Mouse (Mus musculus): ENCODE results near the gene Gm10718. TPM values are rescaled to one million over a fixed set of nuclear protein-coding genes. Genes with fewer than 3 reads are reported as not detected.
A peak's percentile ranks its signal among the peaks of the same experiment; 100 is the strongest.
"Not testable (repeated sequence)": the region's sequence is repeated elsewhere in the genome, so short reads cannot be mapped to it uniquely, and the experiment has no call there.

The Gm10718 gene
- total and polyA plus RNA-seq, 2 experiments from 2014 or later, result 0.27 TPM; not detected in 1

DNA sequence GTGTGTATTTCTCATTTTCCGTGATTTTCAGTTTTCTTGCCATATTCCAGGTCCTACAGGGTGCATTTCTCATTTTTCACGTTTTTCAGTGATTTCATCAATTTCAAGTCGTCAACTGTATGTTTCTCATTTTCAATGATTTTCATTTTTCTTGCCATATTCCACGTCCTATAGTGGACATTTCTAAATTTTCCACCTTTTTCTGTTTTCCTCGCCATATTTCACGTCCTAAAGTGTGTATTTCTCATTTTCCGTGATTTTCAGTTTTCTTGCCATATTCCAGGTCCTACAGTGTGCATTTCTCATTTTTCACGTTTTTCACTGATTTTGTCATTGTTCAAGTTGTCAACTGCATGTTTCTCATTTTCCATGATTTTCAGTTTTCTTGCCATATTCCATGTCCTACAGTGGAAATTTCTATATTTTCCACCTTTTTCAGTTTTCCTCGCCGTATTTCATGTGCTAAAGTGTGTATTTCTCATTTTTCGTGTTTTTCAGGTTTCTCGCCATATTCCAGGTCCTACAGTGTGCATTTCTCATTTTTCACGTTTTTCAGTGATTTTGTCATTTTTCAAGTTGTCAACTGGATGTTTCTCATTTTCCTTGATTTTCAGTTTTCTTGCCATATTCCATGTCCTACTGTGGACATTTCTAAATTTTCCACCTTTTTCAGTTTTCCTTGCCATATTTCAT lies 885 bp upstream of the Gm10718 start:
- not testable (repeated sequence) for H3K9me3 ChIP-seq (ENCODE audit: low read length); H3K36me3 ChIP-seq (ENCODE audit: insufficient read depth, low read length); H3K4me1 ChIP-seq (ENCODE audit: insufficient read depth, low read length); H3K4me3 ChIP-seq (ENCODE audit: low read depth, low read length); ATAC-seq (ENCODE audit: low FRiP score); H3K27ac ChIP-seq (ENCODE audit: low read depth, low read length); H3K9ac ChIP-seq (replicated peaks; ENCODE audit: low read length, poor library complexity, severe bottlenecking); H3K27me3 ChIP-seq (ENCODE audit: insufficient read depth, low read length); H3K4me2 ChIP-seq (ENCODE audit: low read depth, low read length, poor library complexity, severe bottlenecking)
- WGBS, result 74% methylated on average over 9 of the region's 13 CpGs
- peak; percentile 1 for DNase-seq (ENCODE audit: low spot score)

DNA sequence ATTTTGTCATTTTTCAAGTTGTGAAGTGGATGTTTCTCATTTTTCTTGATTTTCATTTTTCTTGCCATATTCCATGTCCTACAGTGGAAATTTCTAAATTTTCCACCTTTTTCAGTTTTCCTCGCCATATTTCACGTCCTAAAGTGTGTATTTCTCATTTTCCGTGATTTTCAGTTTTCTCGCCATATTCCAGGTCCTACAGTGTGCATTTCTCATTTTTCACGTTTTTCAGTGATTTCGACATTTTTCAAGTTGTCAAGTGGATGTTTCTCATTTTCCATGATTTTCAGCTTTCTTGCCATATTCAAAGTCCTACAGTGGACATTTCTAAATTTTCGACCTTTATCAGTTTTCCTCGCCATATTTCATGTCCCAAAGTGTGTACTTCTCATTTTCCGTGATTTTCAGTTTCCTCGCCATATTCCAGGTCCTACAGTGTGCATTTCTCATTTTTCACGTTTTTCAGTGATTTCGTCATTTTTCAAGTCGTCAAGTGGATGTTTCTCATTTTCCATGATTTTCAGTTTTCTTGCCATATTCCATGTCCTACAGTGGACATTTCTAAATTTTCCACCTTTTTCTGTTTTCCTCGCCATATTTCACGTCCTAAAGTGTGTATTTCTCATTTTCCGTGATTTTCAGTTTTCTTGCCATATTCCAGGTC lies 770 bp downstream of the Gm10718 start:
- DNase-seq (ENCODE audit: low spot score), result not testable (repeated sequence)

DNA sequence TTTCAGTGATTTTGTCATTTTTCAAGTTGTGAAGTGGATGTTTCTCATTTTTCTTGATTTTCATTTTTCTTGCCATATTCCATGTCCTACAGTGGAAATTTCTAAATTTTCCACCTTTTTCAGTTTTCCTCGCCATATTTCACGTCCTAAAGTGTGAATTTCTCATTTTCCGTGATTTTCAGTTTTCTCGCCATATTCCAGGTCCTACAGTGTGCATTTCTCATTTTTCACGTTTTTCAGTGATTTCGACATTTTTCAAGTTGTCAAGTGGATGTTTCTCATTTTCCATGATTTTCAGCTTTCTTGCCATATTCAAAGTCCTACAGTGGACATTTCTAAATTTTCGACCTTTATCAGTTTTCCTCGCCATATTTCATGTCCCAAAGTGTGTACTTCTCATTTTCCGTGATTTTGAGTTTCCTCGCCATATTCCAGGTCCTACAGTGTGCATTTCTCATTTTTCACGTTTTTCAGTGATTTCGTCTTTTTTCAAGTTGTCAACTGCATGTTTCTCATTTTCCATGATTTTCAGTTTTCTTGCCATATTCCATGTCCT lies 1.6 kb downstream of the Gm10718 start, which contains the start of gene Gm10717:
TSS of gene Gm10717 (plus strand) at position 506 of the 556 bp plus-strand sequence.
- DNase-seq (ENCODE audit: low spot score); H3K9me3 ChIP-seq (ENCODE audit: low read length); ATAC-seq (ENCODE audit: low FRiP score); H3K4me1 ChIP-seq (ENCODE audit: insufficient read depth, low read length); H3K36me3 ChIP-seq (ENCODE audit: insufficient read depth, low read length); H3K9ac ChIP-seq (replicated peaks; ENCODE audit: low read length, poor library complexity, severe bottlenecking); H3K4me3 ChIP-seq (ENCODE audit: low read depth, low read length); H3K27me3 ChIP-seq (ENCODE audit: insufficient read depth, low read length); H3K4me2 ChIP-seq (ENCODE audit: low read depth, low read length, poor library complexity, severe bottlenecking); H3K27ac ChIP-seq (ENCODE audit: low read depth, low read length): not testable (repeated sequence)
- 77% methylated on average over 12 of the region's 12 CpGs for WGBS

More for the DNA sequence above, 770 bp downstream of the Gm10718 start:
- 72% methylated on average over 15 of the region's 16 CpGs for WGBS
- not testable (repeated sequence) for H3K36me3 ChIP-seq (ENCODE audit: insufficient read depth, low read length); H3K4me1 ChIP-seq (ENCODE audit: insufficient read depth, low read length); H3K9ac ChIP-seq (replicated peaks; ENCODE audit: low read length, poor library complexity, severe bottlenecking); ATAC-seq (ENCODE audit: low FRiP score); H3K9me3 ChIP-seq (ENCODE audit: low read length); H3K4me3 ChIP-seq (ENCODE audit: low read depth, low read length); H3K4me2 ChIP-seq (ENCODE audit: low read depth, low read length, poor library complexity, severe bottlenecking); H3K27me3 ChIP-seq (ENCODE audit: insufficient read depth, low read length); H3K27ac ChIP-seq (ENCODE audit: low read depth, low read length)

DNA sequence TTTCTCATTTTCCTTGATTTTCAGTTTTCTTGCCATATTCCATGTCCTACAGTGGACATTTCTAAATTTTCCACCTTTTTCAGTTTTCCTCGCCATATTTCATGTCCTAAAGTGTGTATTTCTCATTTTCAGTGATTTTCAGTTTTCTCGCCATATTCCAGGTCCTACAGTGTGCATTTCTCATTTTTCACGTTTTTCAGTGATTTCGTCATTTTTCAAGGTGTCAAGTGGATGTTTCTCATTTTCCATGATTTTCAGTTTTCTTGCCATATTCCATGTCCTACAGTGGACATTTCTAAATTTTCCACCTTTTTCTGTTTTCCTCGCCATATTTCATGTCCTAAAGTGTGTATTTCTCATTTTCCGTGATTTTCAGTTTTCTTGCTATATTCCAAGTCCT lies 2.3 kb downstream of the Gm10718 start:
- 65% methylated on average over 4 of the region's 6 CpGs for WGBS
- ATAC-seq (ENCODE audit: low FRiP score); H3K4me2 ChIP-seq (ENCODE audit: low read depth, low read length, poor library complexity, severe bottlenecking); DNase-seq (ENCODE audit: low spot score); H3K9ac ChIP-seq (replicated peaks; ENCODE audit: low read length, poor library complexity, severe bottlenecking); H3K9me3 ChIP-seq (ENCODE audit: low read length); H3K4me1 ChIP-seq (ENCODE audit: insufficient read depth, low read length); H3K36me3 ChIP-seq (ENCODE audit: insufficient read depth, low read length); H3K27me3 ChIP-seq (ENCODE audit: insufficient read depth, low read length); H3K27ac ChIP-seq (ENCODE audit: low read depth, low read length); H3K4me3 ChIP-seq (ENCODE audit: low read depth, low read length): not testable (repeated sequence)

DNA sequence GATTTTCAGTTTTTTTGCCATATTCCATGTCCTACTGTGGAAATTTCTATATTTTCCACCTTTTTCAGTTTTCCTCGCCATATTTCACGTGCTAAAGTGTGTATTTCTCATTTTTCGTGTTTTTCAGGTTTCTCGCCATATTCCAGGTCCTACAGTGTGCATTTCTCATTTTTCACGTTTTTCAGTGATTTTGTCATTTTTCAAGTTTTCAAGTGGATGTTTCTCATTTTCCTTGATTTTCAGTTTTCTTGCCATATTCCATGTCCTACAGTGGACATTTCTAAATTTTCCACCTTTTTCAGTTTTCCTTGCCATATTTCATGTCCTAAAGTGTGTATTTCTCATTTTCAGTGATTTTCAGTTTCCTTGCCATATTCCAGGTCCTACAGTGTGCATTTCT lies 2.8 kb downstream of the Gm10718 start:
- H3K9me3 ChIP-seq (ENCODE audit: low read length); H3K36me3 ChIP-seq (ENCODE audit: insufficient read depth, low read length); H3K27me3 ChIP-seq (ENCODE audit: insufficient read depth, low read length); DNase-seq (ENCODE audit: low spot score); H3K9ac ChIP-seq (replicated peaks; ENCODE audit: low read length, poor library complexity, severe bottlenecking); H3K4me2 ChIP-seq (ENCODE audit: low read depth, low read length, poor library complexity, severe bottlenecking); H3K4me3 ChIP-seq (ENCODE audit: low read depth, low read length); H3K4me1 ChIP-seq (ENCODE audit: insufficient read depth, low read length); ATAC-seq (ENCODE audit: low FRiP score); H3K27ac ChIP-seq (ENCODE audit: low read depth, low read length): not testable (repeated sequence)
- 80% methylated on average over 5 of the region's 5 CpGs for WGBS

DNA sequence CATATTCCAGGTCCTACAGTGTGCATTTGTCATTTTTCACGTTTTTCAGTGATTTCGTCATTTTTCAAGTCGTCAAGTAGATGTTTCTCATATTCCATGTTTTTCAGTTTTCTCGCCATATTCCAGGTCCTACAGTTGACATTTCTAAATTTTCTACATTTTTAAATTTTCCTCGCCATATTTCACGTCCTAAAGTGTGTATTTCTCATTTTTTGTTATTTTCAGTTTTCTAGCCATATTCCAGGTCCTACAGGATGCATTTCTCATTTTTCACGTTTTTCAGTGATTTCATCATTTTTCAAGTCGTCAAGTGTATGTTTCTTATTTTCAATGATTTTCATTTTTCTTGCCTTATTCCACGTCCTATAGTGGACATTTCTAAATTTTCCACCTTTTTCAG lies 3.4 kb downstream of the Gm10718 start:
- not testable (repeated sequence) for H3K27me3 ChIP-seq (ENCODE audit: insufficient read depth, low read length); H3K9me3 ChIP-seq (ENCODE audit: low read length); ATAC-seq (ENCODE audit: low FRiP score); H3K27ac ChIP-seq (ENCODE audit: low read depth, low read length); H3K4me2 ChIP-seq (ENCODE audit: low read depth, low read length, poor library complexity, severe bottlenecking); DNase-seq (ENCODE audit: low spot score); H3K9ac ChIP-seq (replicated peaks; ENCODE audit: low read length, poor library complexity, severe bottlenecking); H3K36me3 ChIP-seq (ENCODE audit: insufficient read depth, low read length); H3K4me1 ChIP-seq (ENCODE audit: insufficient read depth, low read length); H3K4me3 ChIP-seq (ENCODE audit: low read depth, low read length)
- 68% methylated on average over 9 of the region's 9 CpGs for WGBS

DNA sequence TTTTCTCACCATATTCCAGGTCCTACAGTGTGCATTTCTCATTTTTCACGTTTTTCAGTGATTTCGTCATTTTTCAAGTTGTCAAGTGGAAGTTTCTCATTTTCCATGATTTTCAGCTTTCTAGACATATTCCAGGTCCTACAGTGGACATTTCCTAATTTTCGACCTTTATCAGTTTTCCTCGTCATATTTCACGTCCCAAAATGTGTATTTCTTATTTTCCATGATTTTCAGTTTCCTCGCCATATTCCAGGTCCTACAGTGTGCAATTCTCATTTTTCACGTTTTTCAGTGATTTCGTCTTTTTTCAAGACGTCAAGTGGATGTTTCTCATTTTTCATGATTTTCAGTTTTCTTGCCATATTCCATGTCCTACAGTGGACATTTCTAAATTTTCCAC lies 3.9 kb downstream of the Gm10718 start:
- not testable (repeated sequence) for H3K9ac ChIP-seq (replicated peaks; ENCODE audit: low read length, poor library complexity, severe bottlenecking); H3K27ac ChIP-seq (ENCODE audit: low read depth, low read length); H3K4me2 ChIP-seq (ENCODE audit: low read depth, low read length, poor library complexity, severe bottlenecking); H3K4me3 ChIP-seq (ENCODE audit: low read depth, low read length); H3K36me3 ChIP-seq (ENCODE audit: insufficient read depth, low read length); H3K9me3 ChIP-seq (ENCODE audit: low read length); H3K4me1 ChIP-seq (ENCODE audit: insufficient read depth, low read length); ATAC-seq (ENCODE audit: low FRiP score); H3K27me3 ChIP-seq (ENCODE audit: insufficient read depth, low read length)
- peak; percentile 64 for DNase-seq (ENCODE audit: low spot score)
- WGBS, result 78% methylated on average over 9 of the region's 9 CpGs

DNA sequence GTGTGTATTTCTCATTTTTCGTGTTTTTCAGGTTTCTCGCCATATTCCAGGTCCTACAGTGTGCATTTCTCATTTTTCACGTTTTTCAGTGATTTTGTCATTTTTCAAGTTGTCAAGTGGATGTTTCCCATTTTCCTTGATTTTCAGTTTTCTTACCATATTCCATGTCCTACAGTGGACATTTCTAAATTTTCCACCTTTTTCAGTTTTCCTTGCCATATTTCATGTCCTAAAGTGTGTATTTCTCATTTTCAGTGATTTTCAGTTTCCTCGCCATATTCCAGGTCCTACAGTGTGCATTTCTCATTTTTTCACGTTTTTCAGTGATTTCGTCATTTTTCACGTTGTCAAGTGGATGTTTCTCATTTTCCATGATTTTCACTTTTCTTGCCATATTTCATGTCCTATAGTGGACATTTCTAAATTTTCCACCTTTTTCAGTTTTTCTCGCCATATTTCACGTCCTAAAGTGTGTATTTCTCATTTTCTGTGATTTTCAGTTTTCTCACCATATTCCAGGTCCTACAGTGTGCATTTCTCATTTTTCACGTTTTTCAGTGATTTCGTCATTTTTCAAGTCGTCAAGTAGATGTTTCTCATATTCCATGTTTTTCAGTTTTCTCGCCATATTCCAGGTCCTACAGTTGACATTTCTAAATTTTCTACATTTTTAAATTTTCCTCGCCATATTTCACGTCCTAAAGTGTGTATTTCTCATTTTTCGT lies 6.1 kb downstream of the Gm10718 start:
- H3K9me3 ChIP-seq (ENCODE audit: low read length); H3K36me3 ChIP-seq (ENCODE audit: insufficient read depth, low read length); ATAC-seq (ENCODE audit: low FRiP score); DNase-seq (ENCODE audit: low spot score); H3K27me3 ChIP-seq (ENCODE audit: insufficient read depth, low read length); H3K4me2 ChIP-seq (ENCODE audit: low read depth, low read length, poor library complexity, severe bottlenecking); H3K4me3 ChIP-seq (ENCODE audit: low read depth, low read length); H3K27ac ChIP-seq (ENCODE audit: low read depth, low read length); H3K9ac ChIP-seq (replicated peaks; ENCODE audit: low read length, poor library complexity, severe bottlenecking); H3K4me1 ChIP-seq (ENCODE audit: insufficient read depth, low read length): not testable (repeated sequence)
- WGBS, result 71% methylated on average over 12 of the region's 16 CpGs
